Mouse (Mus musculus): ENCODE data around the gene Smg5. TPM values are rescaled to one million over a fixed set of nuclear protein-coding genes. Genes with fewer than 3 reads are reported as not detected.

Gene Smg5
- total RNA-seq (2023): 121 TPM

GRCm38 (mm10) chr3:88336058-88337013, at the start of gene Smg5, which contains the start of gene Tmem79:
Smg5 (plus strand) TSS chr3:88336260.
Tmem79 (minus strand) TSS chr3:88336148.

GRCm38 (mm10) chr3:88287110-88287509, 49.0 kb upstream of the Smg5 start, which contains the start of gene Gm38392:
Gm38392 (minus strand) TSS chr3:88287210.

GRCm38 (mm10) chr3:88296561-88297318, 39.3 kb upstream of the Smg5 start, which contains the start of the genes Tsacc and Cct3:
Tsacc (minus strand) TSS chr3:88296999.
Cct3 (plus strand) TSS chr3:88297116.

GRCm38 (mm10) chr3:88324951-88325405, 11.1 kb upstream of the Smg5 start, which contains the start of gene Glmp:
Glmp (plus strand) TSS chr3:88325023.

GRCm38 (mm10) chr3:88364337-88364736, 28.3 kb downstream of the Smg5 start, which contains the start of gene Paqr6:
Paqr6 (plus strand) TSS chr3:88364584.

GRCm38 (mm10) chr3:88372643-88373042, 36.6 kb downstream of the Smg5 start, which contains the start of gene Bglap3:
Bglap3 (minus strand) TSS chr3:88372743.

GRCm38 (mm10) chr3:88378599-88378998, 42.5 kb downstream of the Smg5 start, which contains the start of gene Bglap2:
Bglap2 (minus strand) TSS chr3:88378699.

GRCm38 (mm10) chr3:88384364-88384763, 48.3 kb downstream of the Smg5 start, which contains the start of gene Bglap:
Bglap (minus strand) TSS chr3:88384464.

GRCm38 (mm10) chr3:88409741-88410644, 73.9 kb downstream of the Smg5 start, which contains the start of gene Pmf1:
Pmf1 (minus strand) TSS chr3:88410331.

Other genes starting within 250 kb of the Smg5 start
- 328 TPM for gene Mef2d, start 193.9 kb upstream of the Smg5 start, total RNA-seq (2023)
- gene Rhbg, start 81.6 kb upstream of the Smg5 start, total RNA-seq (2023): not detected
- not detected for gene Gm38392, start 49.0 kb upstream of the Smg5 start, total RNA-seq (2023)
- gene Tsacc, start 39.3 kb upstream of the Smg5 start, total RNA-seq (2023): 6.6 TPM
- 189 TPM for gene Cct3, start 39.1 kb upstream of the Smg5 start, total RNA-seq (2023)
- 91.9 TPM for gene Glmp, start 11.2 kb upstream of the Smg5 start, total RNA-seq (2023)
- 0.28 TPM for gene Tmem79, start 112 bp upstream of the Smg5 start, total RNA-seq (2023)
- 0.46 TPM for gene Paqr6, start 28.3 kb downstream of the Smg5 start, total RNA-seq (2023)
- gene Bglap3, start 36.5 kb downstream of the Smg5 start, total RNA-seq (2023): not detected
- gene Bglap2, start 42.4 kb downstream of the Smg5 start, total RNA-seq (2023): not detected
- gene Bglap, start 48.2 kb downstream of the Smg5 start, total RNA-seq (2023): not detected
- 36.7 TPM for gene Pmf1, start 74.1 kb downstream of the Smg5 start, total RNA-seq (2023)
- 14.5 TPM for gene Slc25a44, start 88.9 kb downstream of the Smg5 start, total RNA-seq (2023)
- 112 TPM for gene Sema4a, start 124.9 kb downstream of the Smg5 start, total RNA-seq (2023)
- gene Lmna, start 173.7 kb downstream of the Smg5 start, total RNA-seq (2023): 7.0 TPM
- gene Mex3a, start 196.1 kb downstream of the Smg5 start, total RNA-seq (2023): 3.4 TPM
- gene Rab25, start 212.0 kb downstream of the Smg5 start, total RNA-seq (2023): 1.1 TPM
- gene Lamtor2, start 216.8 kb downstream of the Smg5 start, total RNA-seq (2023): 68.6 TPM
- gene Ubqln4, start 217.5 kb downstream of the Smg5 start, total RNA-seq (2023): 47.2 TPM
- gene Ssr2, start 239.6 kb downstream of the Smg5 start, total RNA-seq (2023): 59.0 TPM

Measured in CD8-positive naive resting alpha-beta T cell, adult 57 days (primary cell).